Mouse (Mus musculus) kidney, adult 2 months (tissue): ENCODE data around the gene Hmga1.

Experiments
- CTCF ChIP-seq: fragments of 200-500 bp; conservative IDR thresholded peaks from 2 replicates; pipeline ENCODE4 v1.5.1; 2011; ENCODE audit warnings: low read depth, mild to moderate bottlenecking, control low read depth, low read length, moderate library complexity, mixed read lengths; ENCODE audit not compliant: insufficient read depth, insufficient read length
- POLR2A ChIP-seq: fragments of 200-500 bp; IDR thresholded peaks from one replicate; pipeline ENCODE4 v1.6.1; 2011; ENCODE audit warnings: low read depth, low read length, control low read depth

GRCm38 (mm10) chr17:27511125-27511735, 45.1 kb upstream of the Hmga1 start:
- TF ChIP-seq CTCF (no peak), POLR2A (no peak)
